31 mouse cellular contexts compared by ENCODE assay signal in genomic region chr5:73815752-73816151, GRCm38 (mm10).
"Had no signal": no experiment of that assay in that cellular context is flagged by ENCODE, and none has a peak within 500 bp of the region (broad histone marks: within the 10 kb centered on the region; RNA-seq: fewer than 3 reads in every experiment).

No protein-coding gene starts in this region.

- ATAC-seq: liver, embryonic 12.5 days; liver, postnatal 0 days; lung, postnatal 0 days; midbrain, embryonic 13.5 days; midbrain, embryonic 15.5 days had no signal

- H3K4me2 ChIP-seq: limb, embryonic 12.5 days; limb, embryonic 13.5 days; limb, embryonic 15.5 days; liver, embryonic 11.5 days; liver, embryonic 12.5 days; liver, embryonic 13.5 days; liver, embryonic 15.5 days; lung, embryonic 14.5 days; lung, embryonic 15.5 days; midbrain, embryonic 12.5 days; midbrain, embryonic 13.5 days; midbrain, embryonic 15.5 days; neural tube, embryonic 12.5 days had no signal

- H3K36me3 ChIP-seq: limb, embryonic 10.5 days; limb, embryonic 12.5 days; limb, embryonic 13.5 days; limb, embryonic 15.5 days; liver, embryonic 12.5 days; liver, embryonic 13.5 days; liver, embryonic 15.5 days; lung, embryonic 15.5 days; midbrain, embryonic 10.5 days; midbrain, embryonic 12.5 days; midbrain, embryonic 13.5 days; midbrain, embryonic 15.5 days; neural tube, embryonic 12.5 days had no signal

- H3K27me3 ChIP-seq: limb, embryonic 12.5 days; limb, embryonic 13.5 days; limb, embryonic 15.5 days; liver, embryonic 12.5 days; liver, embryonic 13.5 days; liver, embryonic 15.5 days; lung, embryonic 15.5 days; midbrain, embryonic 12.5 days; midbrain, embryonic 13.5 days; midbrain, embryonic 15.5 days; neural tube, embryonic 12.5 days had no signal

- DNase-seq: left cerebral cortex, postnatal 4 days; liver; liver, embryonic 13.5 days; liver, postnatal 0 days; lung, adult 18-20 months; lung, adult 2 months; lung, embryonic 14.5 days; lung, postnatal 10 days; lung, postnatal 14 days; lung, postnatal 36 days; lung, postnatal 4 days; midbrain, embryonic 14.5 days had no signal

- H3K4me3 ChIP-seq: left cerebral cortex, adult 2 months; limb, embryonic 10.5 days; limb, embryonic 12.5 days; limb, embryonic 13.5 days; limb, embryonic 15.5 days; liver, embryonic 12.5 days; liver, embryonic 13.5 days; liver, embryonic 15.5 days; lung, embryonic 15.5 days; megakaryocyte, embryonic 14.5 days; midbrain, embryonic 10.5 days; midbrain, embryonic 12.5 days; midbrain, embryonic 13.5 days; midbrain, embryonic 15.5 days; myocyte; neural tube, embryonic 12.5 days had no signal

- H3K9ac ChIP-seq: limb, embryonic 12.5 days; limb, embryonic 13.5 days; limb, embryonic 15.5 days; liver, embryonic 12.5 days; liver, embryonic 13.5 days; liver, embryonic 14.5 days; liver, embryonic 15.5 days; liver, postnatal 0 days; lung, embryonic 14.5 days; lung, embryonic 15.5 days; midbrain, embryonic 12.5 days; midbrain, embryonic 13.5 days; midbrain, embryonic 15.5 days; neural tube, embryonic 12.5 days had no signal

- H3K27ac ChIP-seq: left cerebral cortex, adult 2 months; limb, embryonic 10.5 days; limb, embryonic 12.5 days; limb, embryonic 13.5 days; limb, embryonic 15.5 days; liver, embryonic 12.5 days; liver, embryonic 13.5 days; liver, embryonic 14.5 days; liver, embryonic 15.5 days; lung, embryonic 15.5 days; macrophage; midbrain, embryonic 10.5 days; midbrain, embryonic 12.5 days; midbrain, embryonic 13.5 days; midbrain, embryonic 15.5 days; neural tube, embryonic 12.5 days had no signal

- H3K9me3 ChIP-seq: limb, embryonic 10.5 days; limb, embryonic 15.5 days; liver, embryonic 12.5 days; liver, embryonic 13.5 days; liver, embryonic 15.5 days; lung, embryonic 15.5 days; midbrain, embryonic 10.5 days; midbrain, embryonic 12.5 days; midbrain, embryonic 13.5 days; midbrain, embryonic 15.5 days; neural tube, embryonic 12.5 days had no signal

- H3K4me1 ChIP-seq: limb, embryonic 15.5 days; liver, embryonic 12.5 days; liver, embryonic 13.5 days; liver, embryonic 15.5 days; lung, embryonic 15.5 days; megakaryocyte, embryonic 14.5 days; midbrain, embryonic 10.5 days; midbrain, embryonic 12.5 days; midbrain, embryonic 13.5 days; midbrain, embryonic 15.5 days; neural tube, embryonic 12.5 days had no signal
